In the genomic region with DNA sequence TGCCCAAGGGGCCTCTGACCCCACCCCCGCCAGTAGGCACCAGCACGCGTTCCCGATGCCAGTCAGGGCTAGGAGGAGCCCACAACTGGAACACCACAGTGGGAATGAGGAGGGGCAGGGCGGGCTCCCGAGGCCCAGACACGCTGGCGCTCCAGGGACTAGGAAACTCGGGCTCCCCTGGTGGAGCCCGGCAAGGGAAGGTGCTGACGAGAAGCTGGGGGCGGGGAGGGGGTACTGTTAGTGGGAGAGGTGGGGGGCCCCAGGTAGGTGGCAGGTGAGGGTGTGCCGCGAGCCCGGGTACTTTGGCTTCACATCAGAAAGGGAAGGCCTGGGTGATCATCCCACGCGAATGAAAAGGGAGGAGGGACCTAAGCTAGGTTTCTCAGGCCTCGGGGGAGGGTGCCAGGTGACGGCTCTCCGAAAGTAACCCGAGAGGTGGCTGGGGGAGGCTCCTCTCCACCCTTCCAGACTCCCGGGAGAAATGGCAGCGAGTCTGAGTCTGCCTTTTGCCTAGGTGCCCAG, we compare ENCODE assay signal across 8 mouse cellular contexts. TPM values are rescaled to one million over a fixed set of nuclear protein-coding genes. Genes with fewer than 3 reads are reported as not detected.
DNase-seq lines count a peak whose midpoint lies in the region; ATAC-seq and TF ChIP-seq lines count a peak whose summit lies in the region.

No protein-coding gene starts in this region.

- peaks cover 42% of the 10 kb centered on the region for H3K4me1 ChIP-seq in bone marrow macrophage, adult 2 months (ENCODE audit: control insufficient read depth, insufficient read depth, low read length)
- H3K4me1 ChIP-seq in lung, embryonic 15.5 days, result peaks cover 56% of the 10 kb centered on the region
- peaks cover 45% of the 10 kb centered on the region for H3K4me1 ChIP-seq in stomach, embryonic 15.5 days

- no peaks in the 10 kb centered on the region for H3K9me3 ChIP-seq in lung, embryonic 15.5 days
- no peaks in the 10 kb centered on the region for H3K9me3 ChIP-seq in stomach, embryonic 15.5 days

- H3K4me3 ChIP-seq in bone marrow macrophage, adult 2 months (ENCODE audit: insufficient read depth, low read length), result peak overlapping the region; percentile 88
- H3K4me3 ChIP-seq in lung, embryonic 15.5 days, result peak overlapping the region; percentile 69
- peak overlapping the region; percentile 77 for H3K4me3 ChIP-seq in stomach, embryonic 15.5 days (replicated peaks)

- TF ChIP-seq CTCF in bone marrow macrophage, adult 2 months (IDR thresholded peaks at IDR 0.05; ENCODE audit: low read depth, low read length), result no peak

- peak; percentile 34 for DNase-seq in ovary, adult 18-20 months (ENCODE audit: low spot score)
- DNase-seq in ovary, postnatal 14 days (ENCODE audit: low spot score), result no peak
- peak; percentile 43 for DNase-seq in gastrocnemius, postnatal 10 days
- peak; percentile 48 for DNase-seq in kidney, adult 18-20 months
- DNase-seq in left cerebral cortex, postnatal 36 days (ENCODE audit: low spot score in 2 of 2), result no peak

- H3K27ac ChIP-seq in bone marrow macrophage, adult 2 months (ENCODE audit: insufficient read depth, low read depth, low read length), result no peak overlapping the region; the same call in 1 of the 2 replicates
- H3K27ac ChIP-seq in lung, embryonic 15.5 days, result peak overlapping the region; percentile 38; the same call in 1 of the 2 replicates
- peak overlapping the region; percentile 65 for H3K27ac ChIP-seq in stomach, embryonic 15.5 days

- H3K27me3 ChIP-seq in lung, embryonic 15.5 days, result peaks cover 3% of the 10 kb centered on the region; the same call in 1 of the 2 replicates
- no peaks in the 10 kb centered on the region for H3K27me3 ChIP-seq in stomach, embryonic 15.5 days (replicated peaks)

- peak overlapping the region; percentile 80 for H3K4me2 ChIP-seq in lung, embryonic 15.5 days
- H3K4me2 ChIP-seq in stomach, embryonic 15.5 days, result peak overlapping the region; percentile 95

- peak; percentile 17; the same call in 1 of the 2 replicates for ATAC-seq in lung, embryonic 15.5 days (ENCODE audit: borderline replicate concordance, extremely low read depth, low FRiP score, low TSS enrichment)
- no peak for ATAC-seq in stomach, embryonic 15.5 days (ENCODE audit: insufficient read depth, low FRiP score, low read depth)

- 2% methylated on average over 23 of the region's 23 CpGs for WGBS in lung, embryonic 15.5 days
- WGBS in stomach, embryonic 15.5 days, result 3% methylated on average over 23 of the region's 23 CpGs

- peak overlapping the region; percentile 77 for H3K9ac ChIP-seq in lung, embryonic 15.5 days
- H3K9ac ChIP-seq in stomach, embryonic 15.5 days, result peak overlapping the region; percentile 87

- TF ChIP-seq POLR2A in bone marrow macrophage, adult 2 months (IDR thresholded peaks at IDR 0.05; ENCODE audit: borderline replicate concordance, low read depth, low read length), result no peak

- intact Hi-C loops in left cerebral cortex, postnatal 36 days (cut with DNase I), result no loop called here

- H3K36me3 ChIP-seq in lung, embryonic 15.5 days, result no peaks in the 10 kb centered on the region
- no peaks in the 10 kb centered on the region for H3K36me3 ChIP-seq in stomach, embryonic 15.5 days

RNA-seq across cellular contexts. Expression of gene Ldlrap1, which starts 0.9 kb away (rescaled TPM):
- 34.0 and 36.2 TPM in 2 replicates for polyA plus RNA-seq in bone marrow macrophage, adult 2 months (2012; ENCODE audit: insufficient read depth, insufficient read length, missing spikeins)
- 10 to 100 TPM; 11.9 to 17.3 TPM for total RNA-seq in gastrocnemius, postnatal 10 days (2021)
- 21.8 and 24.9 TPM in 2 replicates for polyA plus RNA-seq in lung, embryonic 15.5 days (2015; fragmentation: Nextera tagmentation; extraction: Ambion mirVana)
- 19.6 and 20.8 TPM in 2 replicates for polyA plus RNA-seq in stomach, embryonic 15.5 days (2015; fragmentation: Nextera tagmentation; extraction: Ambion mirVana)
- total RNA-seq in left cerebral cortex, postnatal 36 days (2021), result 1 to 10 TPM; 3.1 to 3.5 TPM

Comparison
In these comparisons a context has a peak if more than half of its experiments do, and no peak if none do; other contexts are left out.
1. DNase-seq: peak in ovary, adult 18-20 months (single experiment), gastrocnemius, postnatal 10 days (single experiment) and kidney, adult 18-20 months (single experiment); none in ovary, postnatal 14 days (single experiment) and left cerebral cortex, postnatal 36 days (0 of 2).
2. Peak in every context shown above with its lines, with median percentiles within 50 percentile points of each other: H3K4me3 ChIP-seq.